Mouse (Mus musculus) neutrophil, adult 65 days (primary cell): ENCODE measurements around the gene Ccdc88c. TPM values are rescaled to one million over a fixed set of nuclear protein-coding genes. Genes with fewer than 3 reads are reported as not detected.

ENCODE experiments used
- total RNA-seq: library from RNA; stranded (reverse); gene quantifications from 2 replicates; pipeline ENCODE4 v1.2.4, GENCODE M21; 2023

Gene Ccdc88c
- 263 and 357 TPM in 2 replicates for total RNA-seq

GRCm38 (mm10) chr12:101028954-101029731 lies at the start of gene Ccdc88c:
Ccdc88c (minus strand) TSS chr12:101029056.

GRCm38 (mm10) chr12:100907598-100908297 lies 121.1 kb downstream of the Ccdc88c start, which contains the start of gene Gpr68:
Gpr68 (minus strand) TSS chr12:100908198.

Other genes starting within 250 kb of the Ccdc88c start
- gene Dglucy, start 250.0 kb downstream of the Ccdc88c start, total RNA-seq = 27.8 and 30.7 TPM in 2 replicates
- 0.98 and 2.5 TPM in 2 replicates for gene Gpr68, start 120.9 kb downstream of the Ccdc88c start, total RNA-seq
- gene Ppp4r3a, start 54.6 kb upstream of the Ccdc88c start, total RNA-seq = 70.7 and 97.9 TPM in 2 replicates